Comparison of ENCODE assay signal across 8 mouse cellular contexts in genomic region chr2:165885225-165885950, GRCm38 (mm10). TPM values are rescaled to one million over a fixed set of nuclear protein-coding genes. Genes with fewer than 3 reads are reported as not detected.
DNase-seq lines count a peak whose midpoint lies in the region; ATAC-seq and TF ChIP-seq lines count a peak whose summit lies in the region.

No protein-coding gene starts in this region.

- peak overlapping the region; percentile 81 for H3K27ac ChIP-seq in ES-E14 (ENCODE audit: insufficient read depth, low read depth, low read length, poor library complexity, severe bottlenecking)
- H3K27ac ChIP-seq in forebrain, embryonic 10.5 days: peak overlapping the region; percentile 100
- peak overlapping the region; percentile 100 for H3K27ac ChIP-seq in lung, embryonic 14.5 days (ENCODE audit: low read depth)
- peak overlapping the region; percentile 100 for H3K27ac ChIP-seq in olfactory bulb, adult 2 months (ENCODE audit: insufficient read depth, low read depth, low read length)

- H3K27me3 ChIP-seq in forebrain, embryonic 10.5 days (ENCODE audit: poor library complexity, severe bottlenecking): no peaks in the 10 kb centered on the region
- no peaks in the 10 kb centered on the region for H3K27me3 ChIP-seq in lung, embryonic 14.5 days (ENCODE audit: insufficient read depth, low read length)

- no peak for DNase-seq in ES-E14 (ENCODE audit: low read depth, low spot score)
- peak; percentile 96 for DNase-seq in brain, adult 2 months (ENCODE audit: low read depth, low spot score)
- DNase-seq in forebrain, embryonic 10.5 days (ENCODE audit: extremely low spot score, low spot score): peak; percentile 65
- DNase-seq in heart, postnatal 25 days (ENCODE audit: low spot score): peak; percentile 62
- DNase-seq in kidney, postnatal 4 days: peak; percentile 79 to 87
- DNase-seq in lung, embryonic 14.5 days: peak; percentile 81
- DNase-seq in thymus, postnatal 36 days: peak; percentile 75 to 81

- in situ Hi-C loops in ES-E14 (cut with MboI; ENCODE audit: low sequenced_read_pairs in 2 of 2, unreplicated experiment in 2 of 2): no loop called here

- H3K36me3 ChIP-seq in ES-E14 (ENCODE audit: control insufficient read depth, insufficient read depth, low read length, poor library complexity, severe bottlenecking): peaks cover 5% of the 10 kb centered on the region; the same call in 1 of the 2 replicates
- peaks cover 1% of the 10 kb centered on the region for H3K36me3 ChIP-seq in forebrain, embryonic 10.5 days (replicated peaks)
- H3K36me3 ChIP-seq in lung, embryonic 14.5 days (ENCODE audit: insufficient read depth): peaks cover 4% of the 10 kb centered on the region; the same call in 1 of the 2 replicates

- no peaks in the 10 kb centered on the region for H3K9me3 ChIP-seq in ES-E14 (ENCODE audit: control insufficient read depth, insufficient read depth, low read depth, low read length)
- H3K9me3 ChIP-seq in forebrain, embryonic 10.5 days: no peaks in the 10 kb centered on the region
- H3K9me3 ChIP-seq in lung, embryonic 14.5 days (ENCODE audit: low read depth, low read length): no peaks in the 10 kb centered on the region

- ATAC-seq in lung, embryonic 14.5 days (ENCODE audit: insufficient read depth): peak; percentile 26

- H3K4me3 ChIP-seq in ES-E14 (ENCODE audit: insufficient read depth in 1 of 2, low read depth in 1 of 2, low read length in 2 of 2, poor library complexity in 1 of 2, severe bottlenecking in 1 of 2): peak overlapping the region; percentile 49 to 57; a peak in 3 of 4 replicates
- peak overlapping the region; percentile 52 for H3K4me3 ChIP-seq in forebrain, embryonic 10.5 days
- H3K4me3 ChIP-seq in lung, embryonic 14.5 days (ENCODE audit: low read depth, low read length): no peak overlapping the region
- H3K4me3 ChIP-seq in olfactory bulb, adult 2 months (ENCODE audit: insufficient read depth, low read depth, low read length): no peak overlapping the region

- intact Hi-C loops in heart, postnatal 25 days (cut with DNase I): no loop called here

- peak overlapping the region; percentile 75 for H3K4me2 ChIP-seq in lung, embryonic 14.5 days

- TF ChIP-seq POLR2A in olfactory bulb, adult 2 months (IDR thresholded peaks at IDR 0.05; ENCODE audit: insufficient read depth, low read depth, low read length): no peak

- WGBS in forebrain, embryonic 10.5 days: 4% methylated on average over 17 of the region's 17 CpGs
- 6% methylated on average over 17 of the region's 17 CpGs for WGBS in lung, embryonic 14.5 days
- WGBS in olfactory bulb, adult 2 months: 8% methylated on average over 13 of the region's 17 CpGs

- H3K9ac ChIP-seq in ES-E14 (ENCODE audit: insufficient read depth, low read depth, low read length, poor library complexity, severe bottlenecking): peak overlapping the region; percentile 80; the same call in 1 of the 2 replicates
- H3K9ac ChIP-seq in lung, embryonic 14.5 days: peak overlapping the region; percentile 68

- peak; percentile 12; the same call in 1 of the 2 replicates for TF ChIP-seq CTCF in lung, embryonic 14.5 days (IDR thresholded peaks at IDR 0.05; ENCODE audit: low read depth)
- no peak for TF ChIP-seq CTCF in olfactory bulb, adult 2 months (IDR thresholded peaks at IDR 0.05; ENCODE audit: insufficient read depth, low read depth, low read length)

- H3K4me1 ChIP-seq in ES-E14 (ENCODE audit: control insufficient read depth in 2 of 2, insufficient read depth in 2 of 2, low read length in 2 of 2, poor library complexity in 1 of 2): peaks cover 23 to 32% of the 10 kb centered on the region in 2 experiments
- peaks cover 100% of the 10 kb centered on the region for H3K4me1 ChIP-seq in forebrain, embryonic 10.5 days
- H3K4me1 ChIP-seq in lung, embryonic 14.5 days (ENCODE audit: insufficient read depth): peaks cover 74% of the 10 kb centered on the region
- peaks cover 76% of the 10 kb centered on the region for H3K4me1 ChIP-seq in olfactory bulb, adult 2 months (ENCODE audit: control insufficient read depth, insufficient read depth, low read length)

TF ChIP-seq in ES-E14, 5 proteins besides CTCF, POLR2A, EP300 and RAD21:
- TF ChIP-seq ZNF384 (IDR thresholded peaks at IDR 0.05; ENCODE audit: low read depth, low read length): no peak
- TF ChIP-seq HCFC1 (IDR thresholded peaks at IDR 0.05; ENCODE audit: borderline replicate concordance, insufficient read depth, low read length): no peak
- TF ChIP-seq MAFK (IDR thresholded peaks at IDR 0.05; ENCODE audit: insufficient read depth, low read depth, low read length): no peak; the same call in 1 of the 2 replicates
- TF ChIP-seq CHD2 (IDR thresholded peaks at IDR 0.05; ENCODE audit: low read depth, low read length): no peak
- no peak for TF ChIP-seq ZC3H11A (IDR thresholded peaks at IDR 0.05; ENCODE audit: borderline replicate concordance, low read depth, low read length)

RNA-seq across cellular contexts. Expression of gene Zmynd8, which starts 13.4 kb away (rescaled TPM):
- 49.7 and 60.5 TPM in 2 replicates for total RNA-seq in ES-E14 (2012; rRNA removed)
- 60.2 and 64.4 TPM in 2 replicates for polyA plus RNA-seq in forebrain, embryonic 10.5 days (2016; fragmentation: Nextera tagmentation; extraction: Ambion mirVana)
- 10 to 100 TPM; 44.5 to 48.7 TPM for total RNA-seq in heart, postnatal 25 days (2021)
- 40.5 and 46.0 TPM in 2 replicates for polyA plus RNA-seq in lung, embryonic 14.5 days (2014; fragmentation: Nextera tagmentation; extraction: Ambion mirVana)
- polyA plus RNA-seq in olfactory bulb, adult 2 months (2012; ENCODE audit: insufficient read depth, insufficient read length, low replicate concordance, missing spikeins): 440 TPM in 1 of 2 replicates, not detected in the other

Comparison
In these comparisons a context has a peak if more than half of its experiments do, and no peak if none do; other contexts are left out.
1. H3K4me3 ChIP-seq: peak in ES-E14 (2 of 2) and forebrain, embryonic 10.5 days (single experiment); none in lung, embryonic 14.5 days (single experiment) and olfactory bulb, adult 2 months (single experiment).
2. Peak in every context shown above with its lines, with median percentiles within 50 percentile points of each other: H3K27ac ChIP-seq.